Mouse (Mus musculus) forelimb bud, embryonic 11.5 days (tissue): ENCODE measurements around the gene Dis3l.
"Not testable (repeated sequence)": the region's sequence is repeated elsewhere in the genome, so short reads cannot be mapped to it uniquely, and the experiment has no call there.

Source experiments
- DNase-seq: peaks from one replicate; pipeline ENCODE4 v3.0.0-alpha.2; 2012; ENCODE audit warnings: low read depth, low spot score

Gene Dis3l

GRCm38 (mm10) chr9:64323976-64324375 lies 17.1 kb downstream of the Dis3l start:
- no peak for DNase-seq

- no peak for DNase-seq
Measured at GRCm38 (mm10) chr9:64316986-64317385, 24.1 kb downstream of the Dis3l start.

DNA sequence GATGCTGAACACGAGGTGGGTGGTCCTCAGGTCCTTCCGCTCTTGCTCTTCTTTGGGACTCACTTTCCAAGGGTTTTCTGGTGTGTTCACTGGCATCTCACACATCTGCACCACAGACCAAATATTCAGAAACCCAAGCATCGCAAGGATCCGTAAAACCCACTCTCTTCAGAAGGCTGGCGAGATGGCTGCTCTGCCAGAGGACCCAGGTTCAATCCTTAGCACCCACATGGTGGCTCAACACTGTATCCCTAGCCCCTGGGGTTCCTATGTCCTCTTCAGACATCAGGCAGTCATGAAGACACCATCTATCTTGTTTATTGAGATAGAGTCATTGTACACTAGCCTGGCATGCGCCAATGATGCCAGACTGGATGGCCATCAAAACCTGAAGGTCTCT lies 26.4 kb downstream of the Dis3l start:
- DNase-seq, result no peak

GRCm38 (mm10) chr9:64312128-64312527 lies 29.0 kb downstream of the Dis3l start:
- no peak for DNase-seq

GRCm38 (mm10) chr9:64310996-64311785 lies 29.9 kb downstream of the Dis3l start:
- DNase-seq, result no peak

- DNase-seq, result no peak
Measured at GRCm38 (mm10) chr9:64306476-64307312, 34.4 kb downstream of the Dis3l start.

- not testable (repeated sequence) for DNase-seq
Measured at GRCm38 (mm10) chr9:64303086-64303485, 38.0 kb downstream of the Dis3l start.

DNA sequence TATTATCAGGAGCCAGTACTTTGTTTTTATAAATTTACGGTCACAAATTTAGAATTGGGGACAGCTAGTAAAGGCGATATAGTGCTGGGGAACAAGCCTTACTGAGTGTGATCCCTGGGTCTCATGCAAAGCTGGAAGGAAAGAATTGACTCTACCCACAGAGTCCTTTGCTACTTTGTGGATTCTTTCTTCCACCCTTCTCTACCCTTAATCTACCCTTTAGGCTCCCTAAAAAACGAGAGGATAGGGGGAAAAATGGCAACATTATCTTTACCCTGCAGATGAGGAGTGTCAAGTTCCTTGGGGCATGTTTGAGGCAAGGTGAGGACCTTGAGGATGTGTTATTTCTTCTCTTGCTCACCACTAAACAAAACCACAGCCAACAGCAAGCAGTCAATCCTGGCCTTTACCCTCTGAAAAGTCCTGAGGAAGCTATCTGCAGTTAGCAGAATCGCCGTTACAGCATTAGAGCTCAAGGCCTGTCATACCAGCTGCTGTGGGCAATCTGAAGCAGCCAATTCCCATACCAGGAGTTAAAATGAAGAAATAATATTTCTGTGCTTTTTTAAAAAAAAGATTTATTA lies 58.6 kb downstream of the Dis3l start:
- no peak for DNase-seq

DNA sequence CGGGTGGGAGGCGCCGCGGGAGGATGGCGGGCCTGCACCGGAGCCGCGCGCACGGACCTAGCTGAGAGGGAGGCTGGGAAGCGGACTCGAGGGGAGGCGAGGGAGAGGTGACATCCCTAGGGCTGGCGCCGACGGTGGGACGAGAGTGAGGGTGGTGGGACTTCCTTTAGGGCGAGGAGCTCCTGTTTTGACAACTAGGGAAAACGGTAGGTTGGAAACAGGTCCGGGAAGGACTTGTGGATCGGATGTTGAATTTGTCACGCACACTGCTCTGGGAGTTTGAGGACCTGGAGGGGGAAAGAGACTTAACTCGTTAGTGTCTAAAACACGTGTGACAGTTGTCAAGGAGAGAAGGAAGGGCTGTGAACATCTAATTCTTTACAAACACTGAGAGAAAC lies 59.3 kb downstream of the Dis3l start:
- no peak for DNase-seq

DNA sequence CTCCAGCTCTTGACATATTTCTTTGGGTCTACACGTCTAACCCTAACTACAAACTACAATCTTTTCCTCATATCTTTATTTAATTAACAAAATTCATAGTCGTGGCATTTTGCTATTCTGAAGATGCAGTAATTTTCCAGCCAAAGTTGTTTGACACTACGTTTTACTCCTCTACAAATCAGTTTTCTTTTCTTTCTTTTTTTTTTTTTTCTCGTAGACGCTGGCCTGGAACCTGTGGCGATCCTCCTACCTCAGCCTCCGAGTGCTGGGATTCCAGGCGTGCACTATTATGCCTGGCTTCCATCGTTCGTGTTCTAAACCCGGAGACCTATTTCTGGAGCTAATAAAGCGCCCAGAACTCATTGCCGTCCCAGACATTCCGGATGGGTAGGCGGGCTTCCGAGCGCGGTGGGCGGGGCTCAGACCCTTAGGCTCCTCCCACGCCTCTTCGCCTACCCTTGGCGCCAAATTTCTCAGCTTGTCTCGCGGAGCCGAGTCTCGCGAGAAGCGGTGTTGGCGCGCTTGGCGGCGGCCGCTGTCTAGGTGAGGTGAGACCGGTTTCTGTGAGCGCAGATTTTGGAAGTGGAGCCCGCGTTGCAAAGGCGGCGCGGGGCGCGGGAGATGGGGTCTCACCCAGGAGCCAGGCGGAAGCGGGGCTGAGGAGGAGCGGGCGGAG lies 59.8 kb downstream of the Dis3l start, which contains the start of gene Tipin:
Tipin (plus strand) TSS at position 477 of the 676 bp plus-strand sequence.
- peak; percentile 96 for DNase-seq

DNA sequence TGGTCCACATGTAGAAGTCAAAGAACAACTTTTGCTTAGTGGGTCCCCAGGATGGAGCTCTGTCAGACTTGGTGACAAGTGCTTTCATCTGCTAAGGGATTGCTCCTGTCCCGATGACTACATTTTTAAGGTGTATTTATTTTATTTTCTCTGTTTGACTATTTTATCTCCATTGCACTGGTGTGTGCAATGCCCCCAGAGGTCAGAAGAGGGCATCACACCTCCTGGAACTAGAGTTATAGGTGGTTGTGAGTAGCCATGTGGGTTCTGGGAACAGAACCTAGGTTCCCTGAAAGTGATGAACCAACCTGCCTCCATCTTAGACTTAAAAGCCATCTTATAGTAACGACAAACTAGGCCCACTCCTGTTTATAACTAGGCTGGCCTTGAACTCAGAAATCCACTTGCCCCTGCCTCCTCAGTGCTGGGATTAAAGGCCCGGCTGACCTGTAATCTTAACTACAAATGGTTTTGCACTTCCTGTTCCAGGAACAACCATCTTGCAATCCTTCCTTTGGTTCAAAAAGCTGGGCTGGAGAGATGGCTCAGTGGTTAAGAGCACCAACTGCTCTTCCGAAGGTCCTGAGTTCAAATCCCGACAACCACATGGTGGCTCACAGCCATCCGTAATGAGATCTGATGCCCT lies 62.3 kb downstream of the Dis3l start:
- no peak for DNase-seq

- DNase-seq, result peak; percentile 78
Measured at GRCm38 (mm10) chr9:64277706-64278105, 63.4 kb downstream of the Dis3l start.

GRCm38 (mm10) chr9:64274919-64275318 lies 66.2 kb downstream of the Dis3l start:
- DNase-seq, result peak; percentile 33

DNA sequence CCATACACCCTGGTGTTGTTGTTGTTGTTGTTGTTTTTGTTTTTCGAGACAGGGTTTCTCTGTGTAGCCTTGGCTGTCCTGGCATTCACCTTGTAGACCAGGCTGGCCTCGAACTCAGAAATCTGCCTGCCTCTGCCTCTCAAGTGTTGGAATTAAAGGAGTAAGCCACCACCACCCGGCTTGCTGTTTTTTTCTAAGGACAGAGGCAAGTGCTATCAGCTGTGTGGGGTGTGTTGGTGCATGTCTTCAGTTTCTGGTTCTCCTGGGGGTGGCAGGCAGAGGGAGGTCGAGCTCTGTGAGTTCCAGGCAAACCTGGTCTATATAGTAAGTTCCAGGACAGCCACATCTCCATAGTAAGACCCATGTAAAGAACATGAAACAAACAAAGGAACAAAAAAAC lies 66.8 kb downstream of the Dis3l start:
- DNase-seq, result no peak

DNA sequence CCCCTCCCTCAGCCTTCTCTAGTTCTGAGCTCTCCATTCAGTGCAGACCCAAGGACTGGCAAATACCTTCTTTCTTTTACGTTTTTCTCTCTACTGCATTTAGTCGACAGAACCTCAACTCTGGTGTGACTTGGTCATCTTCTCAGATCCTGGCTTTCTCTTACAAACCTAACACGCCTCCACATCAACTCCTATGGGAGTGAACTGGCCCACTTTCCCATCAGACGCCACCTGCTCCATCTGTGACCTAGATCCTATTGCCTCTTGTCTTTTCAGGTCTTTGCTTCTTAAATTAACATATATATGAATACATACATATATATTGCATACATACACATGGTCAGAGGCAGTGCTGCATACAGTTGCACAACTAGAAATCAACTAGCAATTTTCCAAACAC lies 67.3 kb downstream of the Dis3l start:
- no peak for DNase-seq

DNA sequence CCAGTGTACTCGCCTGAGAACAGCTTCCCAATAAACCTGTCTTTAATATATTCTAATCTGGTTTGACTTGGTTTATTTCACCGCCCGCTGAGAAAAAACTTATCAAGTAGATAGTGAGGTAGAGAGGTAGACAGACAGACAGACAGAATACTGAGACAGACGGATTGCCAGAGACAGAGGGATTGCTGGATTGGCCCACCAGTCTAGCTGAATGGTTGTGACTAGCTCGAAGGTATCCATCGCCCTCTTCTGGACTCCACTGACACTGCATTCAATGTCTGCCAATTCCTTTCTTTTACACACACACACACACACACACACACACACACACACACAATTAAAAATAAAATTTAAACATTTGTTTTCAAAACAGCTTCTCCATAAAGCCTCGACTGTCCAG lies 68.5 kb downstream of the Dis3l start:
- DNase-seq, result peak; percentile 56

DNA sequence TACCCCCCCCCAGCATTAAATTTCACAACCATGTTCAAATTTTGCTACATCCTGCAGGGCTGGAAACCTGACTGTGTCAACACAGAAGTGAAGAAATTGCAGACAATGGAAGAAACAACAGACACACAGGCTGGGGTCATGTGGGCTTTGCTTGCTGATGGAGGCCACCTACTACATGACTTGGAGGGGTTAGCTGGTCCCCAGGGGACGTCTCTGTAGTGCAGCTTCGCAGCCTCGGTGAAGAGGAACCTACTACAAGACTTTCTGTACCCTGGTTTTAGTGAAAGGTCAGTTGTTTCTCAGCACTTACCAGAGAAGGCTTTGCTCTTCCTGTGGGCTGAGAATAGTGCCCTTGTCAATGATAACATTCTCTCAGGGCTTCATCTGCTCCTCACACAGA lies 69.8 kb downstream of the Dis3l start:
- no peak for DNase-seq

DNA sequence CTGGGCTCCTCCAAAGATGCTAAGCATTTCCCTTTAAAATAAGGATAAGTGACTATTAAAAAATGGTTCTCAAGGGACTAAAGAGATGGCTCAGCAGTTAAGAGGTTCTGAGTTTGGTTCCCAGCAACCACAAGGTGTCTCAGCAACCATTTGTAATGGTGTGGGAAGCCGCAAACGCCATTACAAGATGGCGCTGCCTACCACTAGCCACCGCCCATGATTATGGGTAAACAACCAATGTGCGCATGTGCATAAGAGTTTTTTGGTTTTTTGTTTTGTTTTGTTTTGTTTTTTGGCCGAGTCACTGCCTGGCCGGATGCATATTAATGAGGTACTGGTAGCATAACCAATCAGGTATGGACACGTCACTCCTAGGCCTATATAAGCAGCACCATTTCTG lies 72.3 kb downstream of the Dis3l start:
- DNase-seq, result not testable (repeated sequence)

- no peak for DNase-seq
Measured at GRCm38 (mm10) chr9:64268196-64268595, 72.9 kb downstream of the Dis3l start.

- DNase-seq, result no peak
Measured at GRCm38 (mm10) chr9:64267231-64267630, 73.9 kb downstream of the Dis3l start.

GRCm38 (mm10) chr9:64264813-64265212 lies 76.3 kb downstream of the Dis3l start:
- DNase-seq, result no peak
